Mouse (Mus musculus) liver, postnatal 0 days (tissue): ENCODE measurements around the gene Apof. TPM values are rescaled to one million over a fixed set of nuclear protein-coding genes. Genes with fewer than 3 reads are reported as not detected.

Experiments used
- ATAC-seq: fragments of 200-750 bp; cut with Nextera tagmentation; 2 replicates; pipeline ENCODE4 v1.8.0; 2017; ENCODE audit warnings: mild to moderate bottlenecking, moderate library complexity
- DNase-seq: peaks from one replicate; pipeline ENCODE4 v3.0.0-alpha.2; 2016
- H3K27ac ChIP-seq: fragments of 300-500 bp; sonication (generic); 2 replicates; pipeline ENCODE4 v1.5.1; 2014; ENCODE audit warnings: antibody characterized with exemption, moderate library complexity, mild to moderate bottlenecking, low read depth
- H3K27me3 ChIP-seq: fragments of 300-500 bp; sonication (generic); 2 replicates; pipeline ENCODE4 v1.6.1; 2014; ENCODE audit warnings: low read length, control low read depth, mixed read lengths; ENCODE audit not compliant: insufficient read depth
- H3K36me3 ChIP-seq: fragments of 300-500 bp; sonication (generic); replicated peaks from 2 replicates; pipeline ENCODE4 v1.6.1; 2014; ENCODE audit warnings: mild to moderate bottlenecking, control low read depth, low read length, moderate library complexity, mixed read lengths; ENCODE audit not compliant: insufficient read depth
- H3K4me1 ChIP-seq: fragments of 300-500 bp; sonication (generic); 2 replicates; pipeline ENCODE4 v1.6.1; 2014; ENCODE audit warnings: antibody characterized with exemption, mild to moderate bottlenecking, control low read depth; ENCODE audit not compliant: insufficient read depth
- H3K4me2 ChIP-seq: fragments of 300-500 bp; sonication (generic); 2 replicates; pipeline ENCODE4 v1.6.1; 2014; ENCODE audit warnings: low read depth, mild to moderate bottlenecking, low read length, moderate library complexity, mixed read lengths
- H3K4me3 ChIP-seq: fragments of 300-500 bp; sonication (generic); 2 replicates; pipeline ENCODE4 v1.5.1; 2014; ENCODE audit warnings: low read depth, low read length
- H3K9ac ChIP-seq: fragments of 300-500 bp; sonication (generic); replicated peaks from 2 replicates; pipeline ENCODE4 v1.6.1; 2014; ENCODE audit warnings: mild to moderate bottlenecking, moderate library complexity
- H3K9me3 ChIP-seq: fragments of 300-500 bp; sonication (generic); 2 replicates; pipeline ENCODE4 v1.6.1; 2016; ENCODE audit warnings: mild to moderate bottlenecking, control low read depth, low read length, mixed read lengths
- CTCF ChIP-seq: sonication (generic); IDR thresholded peaks from 2 replicates; pipeline ENCODE4 v1.5.1; 2016; ENCODE audit warnings: antibody characterized with exemption, low read depth
- EP300 ChIP-seq: IDR thresholded peaks from 2 replicates; pipeline ENCODE4 v1.6.1; 2016; ENCODE audit warnings: antibody characterized with exemption, low read depth, mild to moderate bottlenecking
- WGBS: fragments of 180-500 bp; shearing (Covaris S2); extraction: QIAGEN DNeasy Blood & Tissue Kit; methylation state at CpG from one replicate; pipeline ENCODE4 v1.1.7; 2014; ENCODE audit not compliant: insufficient replicate concordance; 5-methylcytosine and 5-hydroxymethylcytosine counted together
- polyA plus RNA-seq: library from polyadenylated mRNA; unstranded; fragments of >200 nt; fragmentation: Nextera tagmentation; extraction: Ambion mirVana; gene quantifications from 2 replicates; pipeline ENCODE4 v1.2.1, GENCODE M21; 2015

The Apof gene
- polyA plus RNA-seq, 1 experiment from 2014 or later = 1,338 TPM

DNA sequence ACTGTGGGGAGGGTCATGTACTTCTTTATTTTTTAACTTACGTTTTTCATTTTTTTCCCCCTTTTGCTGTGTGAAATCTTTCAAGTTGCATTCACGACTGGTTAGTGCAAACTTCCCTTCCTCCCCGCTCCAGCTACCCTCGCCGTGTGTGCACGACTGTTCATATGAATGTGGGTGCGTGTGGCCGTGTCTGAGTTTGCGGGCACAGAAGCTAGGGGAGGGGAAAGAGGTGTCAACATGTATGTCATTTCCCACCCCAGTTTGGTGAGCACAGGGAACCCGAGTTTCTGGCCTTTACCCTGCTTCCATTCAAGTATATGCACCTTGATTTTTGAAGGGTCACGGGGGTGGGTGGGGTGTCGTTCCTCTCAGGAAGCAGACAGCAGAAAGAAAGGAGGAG, 37.9 kb upstream of the Apof start:
- H3K36me3 ChIP-seq = no peaks in the 10 kb centered on the region
- WGBS = 51% methylated on average over 12 of the region's 12 CpGs
- H3K9me3 ChIP-seq = no peaks in the 10 kb centered on the region
- H3K27ac ChIP-seq = peak overlapping the region; percentile 93
- H3K9ac ChIP-seq = peak overlapping the region; percentile 83; the same call in 1 of the 2 replicates
- no peak for ATAC-seq
- peak overlapping the region; percentile 84 for H3K4me2 ChIP-seq
- TF ChIP-seq CTCF (no peak), EP300 (no peak)
- no peak for DNase-seq
- peaks cover 12% of the 10 kb centered on the region for H3K4me1 ChIP-seq
- H3K27me3 ChIP-seq = no peaks in the 10 kb centered on the region
- H3K4me3 ChIP-seq = peak overlapping the region; percentile 70; the same call in 1 of the 2 replicates

DNA sequence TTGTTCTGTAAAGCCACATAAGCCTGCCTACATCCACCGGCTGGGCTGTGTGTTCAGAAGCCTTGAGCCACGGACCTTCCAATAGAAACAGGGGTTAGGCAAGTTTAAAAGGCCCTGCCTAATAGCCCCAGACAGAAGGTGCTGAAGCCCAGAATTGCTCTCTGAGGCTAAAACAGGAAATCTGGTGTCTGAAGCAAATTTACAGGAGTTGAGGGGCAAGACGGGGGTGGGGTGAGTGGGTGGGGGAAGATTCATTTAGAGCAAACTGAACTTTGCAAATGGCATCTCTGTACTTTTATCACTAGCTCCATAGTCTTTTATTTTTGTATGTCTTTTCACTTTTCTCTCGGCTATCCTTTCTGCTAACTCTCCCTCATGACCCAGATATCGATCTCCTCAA, 37.3 kb upstream of the Apof start:
- Histone ChIP-seq H3K4me3 (peak overlapping the region; percentile 70), H3K4me2 (peak overlapping the region; percentile 84), H3K9me3 (no peaks in the 10 kb centered on the region), H3K36me3 (no peaks in the 10 kb centered on the region), H3K27me3 (no peaks in the 10 kb centered on the region), H3K4me1 (peaks cover 12% of the 10 kb centered on the region), H3K27ac (peak overlapping the region; percentile 93), H3K9ac (peak overlapping the region; percentile 83)
- ATAC-seq = no peak
- TF ChIP-seq EP300 = no peak
- no peak for TF ChIP-seq CTCF
- WGBS = 5% methylated on average over 5 of the region's 5 CpGs
- no peak for DNase-seq

DNA sequence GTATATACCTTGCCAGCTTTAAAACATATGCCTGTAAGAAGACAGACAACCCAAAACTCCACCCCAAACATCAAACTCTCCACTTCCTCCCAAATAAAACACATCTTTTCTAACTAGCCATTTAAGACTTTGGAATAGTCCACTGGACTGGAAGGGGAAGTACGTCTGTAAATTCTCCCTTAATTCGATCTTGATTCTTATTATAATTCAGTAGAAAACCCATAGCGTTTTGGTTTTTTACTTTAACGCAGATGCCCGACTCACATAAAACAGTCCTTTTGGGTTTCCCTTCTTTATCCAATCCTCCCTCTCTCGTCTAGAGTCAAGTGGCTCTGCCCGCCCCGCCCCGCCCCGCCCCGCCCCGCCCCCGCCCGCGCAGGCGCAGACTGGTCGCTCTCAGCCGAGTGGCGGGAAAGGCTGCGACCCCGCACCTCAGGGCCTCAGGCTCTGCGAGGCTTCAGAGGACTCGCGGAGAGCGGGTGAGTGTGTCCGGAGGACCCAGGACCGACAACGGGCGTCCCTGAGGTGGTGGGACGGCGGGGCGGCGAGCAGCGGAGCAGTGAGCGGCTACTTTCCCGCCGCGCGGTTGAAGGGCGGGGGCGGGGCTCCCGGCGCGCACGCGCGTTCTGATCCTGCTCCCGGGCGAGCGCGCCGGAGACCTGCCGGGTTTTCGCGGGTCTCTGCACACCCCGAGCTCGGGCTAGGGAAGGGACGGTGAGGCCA, 36.6 kb upstream of the Apof start, which contains the start of gene Timeless:
Gene Timeless (plus strand): TSS at position 369 of the 723 bp plus-strand sequence.
- under 1% methylated on average over 51 of the region's 58 CpGs for WGBS
- Histone ChIP-seq H3K4me3 (peak within 1 kb of the TSS; percentile 70), H3K36me3 (no peaks in the 10 kb centered on the region), H3K4me2 (peak within 1 kb of the TSS; percentile 84), H3K4me1 (peaks cover 12% of the 10 kb centered on the region), H3K27ac (peak within 1 kb of the TSS; percentile 93), H3K9me3 (no peaks in the 10 kb centered on the region), H3K27me3 (no peaks in the 10 kb centered on the region), H3K9ac (peak within 1 kb of the TSS; percentile 83)
- DNase-seq (peak; percentile 92), ATAC-seq (peak; percentile 95)
- no peak for TF ChIP-seq CTCF
- TF ChIP-seq EP300 = no peak; the same call in none of the 2 replicates

DNA sequence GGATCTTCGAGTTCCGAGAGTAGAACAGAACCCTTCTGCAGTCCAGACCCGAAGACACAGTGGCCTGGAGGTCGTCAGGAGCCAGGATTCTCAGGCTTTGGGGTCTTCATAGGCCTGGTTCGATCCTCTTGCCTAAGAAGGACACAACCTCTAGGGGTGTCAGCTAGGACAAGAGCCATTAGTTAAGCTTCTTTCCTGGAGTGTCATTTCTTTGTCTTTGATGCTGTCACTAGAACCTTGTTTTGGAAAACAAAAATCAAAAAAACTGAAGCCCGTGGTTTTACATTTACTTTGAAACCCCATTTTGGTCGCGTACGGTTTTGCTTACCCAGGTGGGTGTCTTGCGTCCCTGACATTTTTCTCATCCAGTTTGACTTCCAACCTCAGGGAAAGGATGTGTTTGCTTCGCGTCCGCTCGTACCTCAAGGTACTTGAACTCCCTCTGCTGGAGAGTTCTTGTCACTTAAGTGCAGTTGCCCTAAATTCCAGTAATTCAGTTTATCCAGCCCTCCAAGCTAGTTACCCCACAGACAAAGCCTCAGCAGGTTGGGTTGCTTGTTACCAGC, 36.0 kb upstream of the Apof start:
- Histone ChIP-seq H3K27ac (peak overlapping the region; percentile 93), H3K4me2 (peak overlapping the region; percentile 84), H3K9me3 (no peaks in the 10 kb centered on the region), H3K36me3 (no peaks in the 10 kb centered on the region), H3K4me3 (peak overlapping the region; percentile 70), H3K27me3 (no peaks in the 10 kb centered on the region), H3K9ac (peak overlapping the region; percentile 83), H3K4me1 (peaks cover 12% of the 10 kb centered on the region)
- ATAC-seq = peak; percentile 64
- peak; percentile 52 for DNase-seq
- under 1% methylated on average over 14 of the region's 14 CpGs for WGBS
- TF ChIP-seq CTCF (peak; percentile 92), EP300 (no peak)

DNA sequence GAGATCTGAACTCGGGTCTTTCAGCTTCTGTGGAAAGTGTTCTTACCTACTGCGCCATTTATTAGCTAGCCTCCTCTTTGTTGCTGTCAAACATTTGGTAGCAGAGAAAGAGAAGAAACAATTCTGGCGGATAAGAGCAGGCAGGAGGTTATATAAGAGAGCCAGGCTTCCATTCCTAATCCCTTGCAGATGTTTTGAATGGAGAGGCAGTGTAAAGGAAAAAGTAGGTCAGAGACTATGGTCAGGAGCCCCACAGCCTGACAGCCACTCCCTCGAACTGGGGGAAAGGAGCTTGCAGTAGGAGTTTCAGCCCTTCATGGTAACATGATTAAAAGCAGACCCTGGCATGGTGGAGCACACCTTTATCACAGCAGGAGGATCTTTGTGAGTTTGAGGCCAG, 32.1 kb upstream of the Apof start:
- Histone ChIP-seq H3K9ac (no peak overlapping the region), H3K36me3 (peaks cover 15% of the 10 kb centered on the region), H3K27me3 (no peaks in the 10 kb centered on the region), H3K9me3 (no peaks in the 10 kb centered on the region), H3K4me1 (peaks cover 3% of the 10 kb centered on the region; the same call in 1 of the 2 replicates), H3K27ac (no peak overlapping the region), H3K4me2 (no peak overlapping the region), H3K4me3 (no peak overlapping the region)
- ATAC-seq = no peak
- WGBS = 77% methylated on average over 4 of the region's 4 CpGs
- TF ChIP-seq EP300 (no peak), CTCF (no peak)
- DNase-seq = no peak

DNA sequence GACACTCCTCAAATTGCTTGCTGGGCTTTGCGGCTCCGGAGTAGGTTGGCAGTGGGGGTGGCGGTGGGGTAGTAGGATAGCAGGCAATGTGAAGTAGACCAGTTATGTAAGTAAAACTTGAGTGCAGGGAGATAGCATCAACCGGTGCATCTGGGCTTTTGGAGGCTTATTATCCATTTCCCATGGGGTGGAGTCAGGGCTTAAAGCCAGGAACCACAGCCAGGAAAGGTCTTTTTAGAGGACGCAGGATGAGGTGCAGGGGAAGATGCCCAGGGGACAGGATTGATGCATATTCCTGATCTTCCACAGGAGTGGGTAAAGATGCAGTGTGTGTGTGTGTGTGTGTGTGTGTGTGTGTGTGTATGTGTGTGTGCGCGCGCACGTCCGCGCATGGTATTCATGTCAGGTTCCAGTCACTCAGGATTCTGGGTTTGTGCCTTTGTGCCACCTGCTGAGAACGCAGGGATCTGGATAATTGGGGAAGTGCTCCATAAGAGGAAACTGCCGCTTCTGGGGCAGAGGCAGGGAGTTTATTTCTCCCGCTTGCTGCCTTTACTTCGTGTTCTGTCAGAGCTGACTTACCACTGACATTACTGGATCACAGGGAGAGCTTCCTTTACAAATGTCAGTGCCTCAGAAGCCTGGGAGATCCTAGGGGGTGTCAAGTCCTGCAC, 30.5 kb upstream of the Apof start:
- Histone ChIP-seq H3K36me3 (peaks cover 21% of the 10 kb centered on the region), H3K4me2 (no peak overlapping the region), H3K4me1 (0 out of 2 replicates have a peak, but pooled peaks cover 2% of the 10 kb centered on the region), H3K27me3 (no peaks in the 10 kb centered on the region), H3K9me3 (no peaks in the 10 kb centered on the region), H3K9ac (no peak overlapping the region), H3K27ac (no peak overlapping the region), H3K4me3 (no peak overlapping the region)
- no peak for TF ChIP-seq EP300
- TF ChIP-seq CTCF = no peak
- ATAC-seq (no peak), DNase-seq (no peak)
- 78% methylated on average over 15 of the region's 15 CpGs for WGBS
